Mouse (Mus musculus): ENCODE data around the gene Rhob.
"Not testable (repeated sequence)": the region's sequence is repeated elsewhere in the genome, so short reads cannot be mapped to it uniquely, and the experiment has no call there.

Gene Rhob

DNA sequence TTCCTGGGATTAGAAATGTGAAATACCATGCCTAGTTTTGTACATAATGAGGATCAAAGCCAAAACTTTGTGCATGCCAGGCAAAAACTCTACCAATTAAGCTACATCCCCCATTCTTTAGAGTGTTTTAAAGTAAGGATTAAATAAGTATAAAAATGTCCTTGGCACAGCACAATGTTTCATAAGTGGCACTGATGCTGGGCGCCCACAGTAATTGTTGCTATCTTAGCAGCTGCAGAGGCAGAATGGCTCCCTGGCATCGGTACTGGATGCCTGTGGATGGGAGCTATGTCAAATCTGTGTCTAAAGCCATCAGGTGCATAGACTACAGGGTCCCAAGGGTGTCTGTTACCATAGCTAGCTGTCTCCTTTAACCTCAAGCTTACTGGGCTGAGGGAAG, 28.8 kb downstream of the Rhob start:
- DNase-seq, result no peak

DNA sequence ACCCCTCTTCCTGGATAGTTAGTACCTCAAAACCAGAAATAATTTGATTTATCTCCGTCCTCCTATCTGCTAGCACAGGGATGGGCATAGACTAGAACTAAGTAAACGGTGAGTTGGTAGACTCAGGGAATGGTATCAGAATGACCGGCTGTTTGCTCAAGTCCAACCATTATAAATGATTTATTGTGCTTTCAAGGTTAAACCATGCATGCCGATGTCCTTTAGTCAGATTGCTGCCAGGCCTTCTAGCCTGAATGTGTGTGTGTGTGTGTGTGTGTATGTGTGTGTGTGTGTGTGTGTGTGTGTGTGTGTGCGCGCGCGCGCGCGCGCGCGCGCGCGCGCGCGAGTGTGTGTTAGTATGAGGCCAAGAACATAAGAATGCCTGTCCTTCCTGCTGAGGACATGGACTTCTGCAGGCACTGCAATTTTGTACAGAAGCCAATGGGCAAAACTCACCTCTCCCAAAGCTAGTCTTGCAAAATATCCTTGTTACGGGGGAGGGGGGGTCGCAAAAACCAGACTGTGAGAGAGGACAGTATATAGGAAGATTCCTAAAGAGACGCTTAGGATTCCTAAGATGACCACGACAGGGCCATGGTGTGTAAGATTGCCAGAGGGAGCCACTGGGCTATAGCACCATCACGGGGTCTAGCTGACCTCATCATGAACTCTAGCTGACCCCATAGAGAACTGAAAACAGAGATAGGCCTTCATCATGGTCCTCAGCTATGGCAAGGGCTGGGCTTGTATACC, 29.9 kb downstream of the Rhob start:
- no peak for DNase-seq

GRCm38 (mm10) chr12:8468221-8468865, 31.5 kb downstream of the Rhob start:
- no peak for DNase-seq

GRCm38 (mm10) chr12:8467029-8467924, 32.5 kb downstream of the Rhob start:
- no peak for DNase-seq

GRCm38 (mm10) chr12:8465680-8466079, 34.1 kb downstream of the Rhob start:
- no peak for DNase-seq

- no peak for DNase-seq
These were observed 34.8 kb downstream of the Rhob start for GRCm38 (mm10) chr12:8464961-8465360.

- no peak for DNase-seq
These were observed 36.1 kb downstream of the Rhob start for GRCm38 (mm10) chr12:8463599-8464160.

DNA sequence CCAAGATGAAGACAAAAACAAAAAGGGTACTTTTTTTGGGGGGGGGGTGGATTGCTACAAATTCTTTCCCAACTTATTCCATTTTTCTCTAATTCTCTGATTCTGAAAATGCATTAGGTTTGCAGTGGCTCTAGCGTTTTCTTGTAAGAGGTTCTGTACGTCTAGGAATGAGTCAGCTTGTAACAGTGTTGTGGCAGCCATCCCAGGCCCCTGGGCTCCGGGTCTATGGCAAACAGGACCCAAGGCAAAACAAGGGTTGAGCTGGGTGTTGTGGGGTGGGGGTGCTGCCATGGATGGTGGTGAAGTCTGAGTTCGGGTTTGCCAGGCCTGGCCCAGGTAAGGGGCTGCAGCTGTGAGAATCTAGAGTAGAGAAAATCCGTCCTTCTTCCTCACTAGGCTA, 37.3 kb downstream of the Rhob start:
- DNase-seq, result no peak

DNA sequence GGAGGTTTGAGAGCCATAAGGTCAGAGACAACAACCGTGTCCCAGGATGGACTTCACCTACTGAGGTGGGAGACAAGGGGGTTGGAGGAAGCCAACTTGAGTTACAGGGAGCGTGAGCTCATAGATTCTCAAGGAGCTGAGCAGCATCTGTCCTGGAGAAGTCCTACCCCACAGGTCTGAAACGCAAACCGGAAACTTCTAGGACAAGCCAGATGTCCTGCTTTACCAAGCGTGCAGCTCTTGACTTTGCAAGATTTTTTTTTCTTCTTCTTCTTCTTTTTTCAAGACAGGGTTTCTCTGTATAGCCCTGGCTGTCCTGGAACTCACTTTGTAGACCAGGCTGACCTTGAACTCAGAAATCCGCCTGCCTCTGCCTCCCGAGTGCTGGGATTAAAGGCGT, 38.2 kb downstream of the Rhob start:
- not testable (repeated sequence) for DNase-seq

DNA sequence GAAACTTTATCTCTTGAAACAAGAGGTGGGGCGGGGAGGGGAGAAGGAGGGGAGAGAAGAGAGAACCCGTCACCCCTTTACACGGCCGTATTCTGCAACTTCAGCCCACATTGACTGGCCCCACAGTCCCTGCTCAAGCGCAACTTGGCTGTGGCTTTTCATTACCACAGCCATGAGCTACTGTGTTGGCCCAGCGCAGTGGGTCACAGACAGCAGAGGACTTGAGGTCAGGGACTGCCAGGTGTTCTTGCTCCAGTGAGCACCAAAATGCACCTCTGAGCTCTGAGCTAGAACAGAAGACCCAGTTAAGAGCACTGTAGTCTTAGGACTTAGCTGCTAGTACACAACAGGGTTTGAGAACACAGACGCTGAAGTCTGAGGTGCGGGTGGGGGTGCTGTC, 41.4 kb downstream of the Rhob start:
- no peak for DNase-seq

- DNase-seq, result no peak
These were observed 42.8 kb downstream of the Rhob start for GRCm38 (mm10) chr12:8457052-8457451.

DNA sequence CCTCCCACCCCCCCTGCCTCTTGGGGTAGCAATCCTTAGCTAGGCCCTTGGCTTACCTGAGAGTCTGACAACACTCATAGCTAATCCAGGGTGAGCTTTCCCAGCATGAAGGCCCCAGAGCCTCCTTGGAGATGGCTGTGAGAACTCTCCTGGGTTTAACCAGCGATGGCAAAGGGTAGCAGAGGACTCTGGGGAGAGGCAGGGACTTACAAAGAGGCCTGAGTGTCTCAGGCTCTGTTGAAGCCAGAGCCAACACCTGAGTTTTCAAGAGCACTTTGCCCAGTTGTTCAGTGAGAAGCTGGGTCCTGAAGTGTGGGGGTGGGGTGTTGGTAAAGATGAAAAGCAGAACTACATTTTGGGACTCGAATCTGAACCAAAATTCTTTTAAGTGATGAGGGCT, 44.8 kb downstream of the Rhob start:
- DNase-seq, result no peak

DNA sequence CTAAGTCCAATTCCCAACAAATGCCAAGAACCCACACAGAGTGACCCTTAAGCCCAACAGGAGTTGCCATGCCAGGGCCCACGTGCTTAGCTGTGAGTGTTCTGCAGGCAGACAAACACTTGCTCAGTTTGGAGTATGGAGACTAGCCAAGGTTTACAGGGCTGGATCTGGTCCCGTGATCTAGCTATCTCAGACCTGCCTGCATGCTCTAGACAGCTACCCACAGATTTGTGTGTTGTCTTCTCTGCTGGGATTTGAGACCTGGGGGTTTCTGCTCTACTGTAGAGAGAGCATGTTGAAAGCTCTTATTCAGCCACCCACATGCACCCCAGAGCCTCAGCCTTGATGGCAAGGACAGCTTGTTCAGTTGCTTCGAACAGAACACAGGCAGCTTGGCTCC, 45.3 kb downstream of the Rhob start:
- no peak for DNase-seq

DNA sequence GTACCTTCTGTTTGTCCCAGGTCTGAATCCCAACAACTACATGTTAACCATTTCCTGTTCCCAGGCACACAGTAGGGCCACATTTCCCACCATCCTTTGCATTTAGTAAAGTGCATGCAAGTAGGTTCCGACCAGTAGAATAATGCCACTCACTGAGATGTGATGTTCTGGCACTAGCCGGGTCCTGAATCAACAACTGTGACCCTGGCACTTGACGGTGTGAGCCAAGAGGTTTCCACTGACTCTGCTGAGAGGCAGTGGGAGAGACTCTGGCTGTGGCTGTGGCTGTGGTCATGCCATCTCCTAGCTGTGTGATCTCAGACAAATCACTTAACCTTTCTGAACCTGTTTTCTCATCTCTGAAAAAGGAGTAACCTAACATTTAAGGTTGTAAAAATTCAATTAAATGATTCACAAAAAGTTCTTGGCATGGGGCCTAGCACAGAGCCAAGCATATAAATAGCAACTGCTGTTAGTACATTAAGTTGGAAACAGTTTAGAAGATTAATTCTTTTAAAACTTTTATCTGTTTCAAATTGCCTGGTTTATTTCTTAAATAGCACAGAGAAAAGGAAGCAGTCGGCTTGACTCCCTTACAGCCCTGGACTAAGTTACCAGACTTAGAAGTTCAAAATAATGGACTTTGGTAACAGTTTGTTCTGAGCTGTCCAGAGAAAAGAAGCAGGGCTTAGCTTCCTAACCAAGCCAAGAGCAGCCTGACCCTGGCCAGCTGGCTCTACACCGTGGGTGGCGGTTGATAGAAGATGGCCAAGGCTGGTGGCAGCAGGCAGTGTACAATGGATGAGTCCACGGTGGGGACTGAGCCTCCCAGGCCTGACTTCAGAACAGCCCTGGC, 46.8 kb downstream of the Rhob start:
- no peak for DNase-seq

DNA sequence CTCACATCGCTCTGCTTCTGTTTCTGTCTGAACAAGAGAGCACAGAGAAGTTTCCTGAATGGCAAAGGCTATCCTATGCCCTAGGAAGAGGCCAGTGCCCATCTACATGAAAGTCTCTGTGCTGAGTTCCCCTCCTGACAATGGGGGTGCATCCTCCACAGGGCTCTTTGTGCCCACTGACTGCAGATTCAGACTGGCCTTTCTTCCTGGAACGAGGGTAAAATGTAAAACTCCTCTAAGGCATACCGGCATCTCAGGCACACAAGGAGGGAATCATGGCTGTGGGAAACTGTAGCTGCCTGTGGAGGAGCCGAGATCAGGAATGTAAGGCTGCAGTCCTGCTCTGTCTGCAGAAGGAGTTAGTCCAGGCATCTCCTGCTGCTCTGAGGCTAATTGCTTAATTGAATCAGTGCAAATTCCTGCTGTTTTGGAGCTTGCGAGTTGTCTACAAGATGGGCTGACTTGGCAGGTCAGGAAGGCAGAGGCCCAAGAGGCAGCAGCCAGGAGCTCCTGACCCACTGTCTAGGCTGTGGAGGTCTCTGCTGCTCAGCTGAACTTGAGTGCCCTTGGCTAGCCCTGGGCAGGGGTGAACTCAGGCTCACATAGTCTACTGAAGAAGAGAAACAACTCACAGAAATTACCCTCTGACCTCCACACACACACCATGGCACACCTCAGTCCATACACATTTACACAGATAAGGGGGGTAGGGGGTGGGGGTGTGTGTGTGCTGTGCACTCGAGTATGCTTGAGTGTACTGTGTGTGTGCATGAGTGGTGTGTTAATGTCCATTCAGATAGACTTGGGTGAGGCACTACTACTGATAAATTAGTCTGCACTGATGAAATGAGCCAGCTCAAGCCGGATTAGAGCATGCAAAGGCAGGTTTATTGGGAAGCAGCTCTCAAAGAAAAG, 48.0 kb downstream of the Rhob start:
- no peak for DNase-seq

DNA sequence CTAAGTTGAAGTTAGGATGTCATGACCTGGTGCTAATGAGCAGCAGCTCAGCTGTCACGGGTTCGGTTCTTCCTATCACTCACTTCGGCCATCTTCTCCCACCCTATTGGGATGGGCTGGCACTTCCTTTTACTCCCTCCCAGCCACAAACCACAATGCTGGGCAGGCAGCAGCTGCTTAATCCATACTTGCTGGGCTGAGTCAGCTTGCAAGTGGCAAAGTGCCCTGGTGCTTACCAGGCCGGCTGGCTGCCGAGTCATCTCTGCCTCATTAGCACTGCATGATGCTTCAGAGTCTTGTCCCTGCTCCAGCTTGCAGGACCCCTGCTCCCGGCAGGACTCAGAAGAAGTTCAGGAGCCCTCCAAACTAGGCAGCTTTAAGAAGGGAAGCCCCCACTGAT, 49.2 kb downstream of the Rhob start:
- DNase-seq, result no peak

DNA sequence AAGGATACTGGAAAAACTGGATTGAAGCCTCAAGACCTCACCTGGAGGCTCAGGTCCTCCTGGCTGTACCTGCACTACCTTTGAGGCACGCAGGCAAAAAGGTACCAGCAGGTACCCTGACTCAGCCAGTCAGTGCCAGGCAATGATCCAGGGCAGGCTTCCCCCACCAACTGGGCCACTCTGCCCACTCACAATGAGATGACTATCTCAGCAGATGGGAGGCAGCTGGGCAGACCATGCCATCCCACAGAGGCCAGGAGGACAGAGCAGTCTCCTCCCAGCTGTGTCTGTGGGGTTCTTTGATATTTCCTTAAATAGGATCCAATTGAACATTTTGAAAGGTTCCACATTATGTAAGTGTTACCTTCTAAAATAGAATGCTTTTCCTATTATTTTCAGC, 49.8 kb downstream of the Rhob start:
- DNase-seq, result no peak

Data from cerebellum, adult 8-10 months (tissue).